Mouse (Mus musculus) stomach, postnatal 0 days (tissue): Measurements from ENCODE around the gene Cdc7. TPM values are rescaled to one million over a fixed set of nuclear protein-coding genes. Genes with fewer than 3 reads are reported as not detected.

Source experiments
- ATAC-seq: fragments of 200-750 bp; cut with Nextera tagmentation; 2 replicates; pipeline ENCODE4 v1.8.0; 2017; ENCODE audit not compliant: low FRiP score, low TSS enrichment
- DNase-seq: peaks from one replicate; pipeline ENCODE4 v3.0.0-alpha.2; 2016; ENCODE audit warnings: low spot score
- H3K27ac ChIP-seq: fragments of 300-500 bp; sonication (generic); replicated peaks from 2 replicates; pipeline ENCODE4 v1.5.1; 2014; ENCODE audit warnings: mild to moderate bottlenecking, control low read depth
- H3K27me3 ChIP-seq: fragments of 300-500 bp; sonication (generic); 2 replicates; pipeline ENCODE4 v1.6.1; 2014; ENCODE audit warnings: low read length; ENCODE audit not compliant: control insufficient read depth, insufficient read depth
- H3K36me3 ChIP-seq: fragments of 300-500 bp; sonication (generic); 2 replicates; pipeline ENCODE4 v1.6.1; 2014; ENCODE audit warnings: low read length, mixed read lengths; ENCODE audit not compliant: control insufficient read depth, insufficient read depth
- H3K4me1 ChIP-seq: fragments of 300-500 bp; sonication (generic); replicated peaks from 2 replicates; pipeline ENCODE4 v1.6.1; 2014; ENCODE audit warnings: antibody characterized with exemption; ENCODE audit not compliant: control insufficient read depth, insufficient read depth
- H3K4me2 ChIP-seq: fragments of 300-500 bp; sonication (generic); replicated peaks from 2 replicates; pipeline ENCODE4 v1.6.1; 2014; ENCODE audit warnings: low read depth, mild to moderate bottlenecking, control low read depth, moderate library complexity
- H3K4me3 ChIP-seq: fragments of 300-500 bp; sonication (generic); 2 replicates; pipeline ENCODE4 v1.5.1; 2014; ENCODE audit warnings: low read depth, low read length, control low read depth
- H3K9ac ChIP-seq: fragments of 300-500 bp; sonication (generic); 2 replicates; pipeline ENCODE4 v1.6.1; 2014; ENCODE audit warnings: mild to moderate bottlenecking, low read length, control low read depth, mixed read lengths
- H3K9me3 ChIP-seq: fragments of 300-500 bp; sonication (generic); 2 replicates; pipeline ENCODE4 v1.6.1; 2016; ENCODE audit warnings: low read length; ENCODE audit not compliant: control insufficient read depth
- CTCF ChIP-seq: IDR thresholded peaks from 2 replicates; pipeline ENCODE4 v1.5.1; 2016; ENCODE audit warnings: antibody characterized with exemption, low read depth, mild to moderate bottlenecking, moderate library complexity
- EP300 ChIP-seq: optimal IDR thresholded peaks from 2 replicates; pipeline ENCODE3; 2016; ENCODE audit warnings: antibody characterized with exemption
- WGBS: fragments of 180-500 bp; shearing (Covaris S2); extraction: QIAGEN DNeasy Blood & Tissue Kit; methylation state at CpG from one replicate; pipeline ENCODE4 v1.1.7; 2014; 5-methylcytosine and 5-hydroxymethylcytosine counted together
- polyA plus RNA-seq: library from polyadenylated mRNA; unstranded; fragments of >200 nt; fragmentation: Nextera tagmentation; extraction: Ambion mirVana; gene quantifications from 2 replicates; pipeline ENCODE4 v1.2.1, GENCODE M21; 2015

Cdc7 gene
- polyA plus RNA-seq, 1 experiment from 2014 or later: 8.0 TPM

- ATAC-seq (no peak), DNase-seq (peak; percentile 0)
- Histone ChIP-seq H3K27ac (no peak overlapping the region), H3K4me3 (no peak overlapping the region), H3K9ac (no peak overlapping the region), H3K27me3 (no peaks in the 10 kb centered on the region), H3K9me3 (no peaks in the 10 kb centered on the region), H3K36me3 (no peaks in the 10 kb centered on the region), H3K4me2 (no peak overlapping the region), H3K4me1 (peaks cover 2% of the 10 kb centered on the region; the same call in 1 of the 2 replicates)
- TF ChIP-seq EP300 (no peak), CTCF (no peak)
- 96% methylated on average over 3 of the region's 3 CpGs for WGBS
Observed at GRCm38 (mm10) chr5:107009721-107010120, 45.6 kb downstream of the Cdc7 start.

DNA sequence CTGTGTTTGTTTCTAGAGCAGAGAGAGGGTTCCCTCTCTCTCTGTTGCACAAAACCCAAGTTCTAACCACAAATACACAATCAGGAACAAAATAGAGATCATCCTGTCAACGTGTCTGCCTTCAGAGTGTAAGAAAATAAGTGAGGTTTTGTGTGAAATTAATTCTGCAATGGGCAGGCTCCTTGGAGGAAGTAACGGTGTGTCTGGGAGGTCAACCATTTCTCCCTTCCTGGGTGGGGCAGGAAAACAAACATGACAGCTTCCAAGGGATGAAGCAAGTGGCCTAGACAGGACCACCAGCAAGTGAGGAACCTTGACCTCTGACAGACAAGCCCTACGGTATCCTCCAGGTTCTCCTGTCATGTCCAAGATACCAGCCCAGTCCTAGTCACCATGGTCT lies 46.2 kb downstream of the Cdc7 start:
- TF ChIP-seq EP300 (no peak), CTCF (no peak)
- WGBS: 82% methylated on average over 3 of the region's 3 CpGs
- H3K9ac ChIP-seq: no peak overlapping the region
- ATAC-seq (no peak), DNase-seq (peak; percentile 7)
- H3K36me3 ChIP-seq: no peaks in the 10 kb centered on the region
- no peaks in the 10 kb centered on the region for H3K27me3 ChIP-seq
- H3K9me3 ChIP-seq: no peaks in the 10 kb centered on the region
- no peak overlapping the region for H3K27ac ChIP-seq
- peaks cover 6% of the 10 kb centered on the region; the same call in 1 of the 2 replicates for H3K4me1 ChIP-seq
- no peak overlapping the region for H3K4me2 ChIP-seq
- no peak overlapping the region for H3K4me3 ChIP-seq

DNA sequence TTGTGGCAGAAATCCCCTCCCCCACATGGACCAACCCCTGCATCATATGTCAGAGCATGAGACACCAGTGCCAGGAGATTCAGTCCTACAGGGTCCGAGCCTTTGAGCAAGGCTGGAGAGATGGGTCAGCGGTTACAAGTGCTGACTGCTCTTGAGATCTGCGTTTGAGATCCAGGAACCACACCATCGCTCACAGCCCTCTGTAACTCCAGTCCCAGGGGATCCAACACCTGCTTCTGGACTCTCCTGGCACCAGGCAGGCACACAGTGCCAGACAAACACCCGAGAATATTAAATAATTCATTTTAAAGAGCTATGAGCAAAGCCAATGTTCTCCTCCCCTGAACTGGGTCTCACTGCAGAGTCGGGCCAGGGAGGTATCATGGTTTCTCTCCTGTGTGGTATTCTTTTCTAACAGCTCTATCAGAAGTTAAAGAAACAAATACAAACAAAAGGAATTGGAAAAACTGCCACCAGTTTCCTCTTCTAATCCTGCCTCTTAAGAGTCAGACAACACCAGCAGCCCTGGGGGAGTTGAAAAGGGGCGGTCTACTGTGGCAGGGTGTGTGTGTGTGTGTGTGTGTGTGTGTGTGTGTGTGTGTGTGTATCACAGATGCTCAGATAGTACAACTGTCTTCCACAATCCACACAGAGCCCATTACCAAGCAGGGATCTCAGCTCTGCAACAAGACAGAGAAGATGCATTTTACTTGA lies 47.4 kb downstream of the Cdc7 start:
- no peaks in the 10 kb centered on the region for H3K9me3 ChIP-seq
- H3K27me3 ChIP-seq: no peaks in the 10 kb centered on the region
- TF ChIP-seq EP300: no peak
- TF ChIP-seq CTCF: no peak
- no peak overlapping the region for H3K9ac ChIP-seq
- 59% methylated on average over 7 of the region's 7 CpGs for WGBS
- peak; percentile 13 for DNase-seq
- H3K4me2 ChIP-seq: no peak overlapping the region
- no peaks in the 10 kb centered on the region for H3K36me3 ChIP-seq
- no peak overlapping the region; the same call in 1 of the 2 replicates for H3K27ac ChIP-seq
- H3K4me3 ChIP-seq: no peak overlapping the region
- 0 out of 2 replicates have a peak, but pooled peaks have one; percentile 18 for ATAC-seq
- peaks cover 9% of the 10 kb centered on the region for H3K4me1 ChIP-seq

DNA sequence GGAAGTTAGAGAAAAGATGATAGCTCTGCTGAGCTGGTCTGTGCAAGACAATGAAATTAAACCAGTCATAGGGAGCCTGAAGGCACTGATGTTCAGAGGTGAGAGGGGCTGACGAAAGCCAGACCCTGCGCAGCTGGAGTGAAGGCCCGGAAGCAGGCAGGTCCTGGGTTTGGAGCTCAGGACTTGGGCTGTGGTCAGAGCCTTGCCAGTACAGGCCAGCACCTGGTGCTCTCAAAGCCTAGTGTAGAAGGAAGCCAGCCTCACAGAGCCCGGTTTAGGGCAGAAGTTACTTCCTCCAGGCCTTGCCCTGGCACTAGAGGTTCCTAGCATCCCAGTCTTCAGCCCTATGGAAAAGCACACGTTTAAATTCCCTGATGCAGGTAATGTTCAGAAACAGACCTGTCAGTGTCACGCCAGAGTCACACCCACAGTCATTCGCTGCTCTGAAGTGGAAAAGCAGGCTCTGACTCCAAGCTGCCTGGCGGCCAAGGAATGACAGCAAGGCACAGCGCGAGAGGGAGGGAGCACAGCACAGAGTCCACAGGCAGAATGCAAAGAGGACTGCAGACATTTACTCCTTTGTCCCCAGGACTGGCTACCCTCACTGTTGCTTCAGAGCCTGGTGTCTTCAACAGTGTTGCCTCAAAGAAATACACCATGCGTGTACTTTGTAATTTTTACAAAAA lies 48.1 kb downstream of the Cdc7 start:
- no peaks in the 10 kb centered on the region for H3K27me3 ChIP-seq
- DNase-seq (peak; percentile 46), ATAC-seq (peak; percentile 46; the same call in 1 of the 2 replicates)
- TF ChIP-seq EP300 (no peak), CTCF (0 out of 2 replicates have a peak, but pooled peaks have one; percentile 2)
- peaks cover 9% of the 10 kb centered on the region for H3K4me1 ChIP-seq
- no peak overlapping the region for H3K4me3 ChIP-seq
- no peaks in the 10 kb centered on the region for H3K9me3 ChIP-seq
- WGBS: 45% methylated on average over 11 of the region's 11 CpGs
- no peaks in the 10 kb centered on the region for H3K36me3 ChIP-seq
- H3K9ac ChIP-seq: no peak overlapping the region
- no peak overlapping the region for H3K4me2 ChIP-seq
- H3K27ac ChIP-seq: peak overlapping the region; percentile 49; the same call in 1 of the 2 replicates

- no peaks in the 10 kb centered on the region for H3K27me3 ChIP-seq
- H3K27ac ChIP-seq: no peak overlapping the region
- DNase-seq (peak; percentile 9), ATAC-seq (no peak)
- no peak overlapping the region for H3K9ac ChIP-seq
- H3K36me3 ChIP-seq: no peaks in the 10 kb centered on the region
- no peak overlapping the region for H3K4me3 ChIP-seq
- H3K9me3 ChIP-seq: no peaks in the 10 kb centered on the region
- peaks cover 9% of the 10 kb centered on the region for H3K4me1 ChIP-seq
- TF ChIP-seq EP300 (no peak), CTCF (no peak)
- WGBS: 64% methylated on average over 2 of the region's 2 CpGs
- H3K4me2 ChIP-seq: no peak overlapping the region
Observed at GRCm38 (mm10) chr5:107013393-107013792, 49.3 kb downstream of the Cdc7 start.

DNA sequence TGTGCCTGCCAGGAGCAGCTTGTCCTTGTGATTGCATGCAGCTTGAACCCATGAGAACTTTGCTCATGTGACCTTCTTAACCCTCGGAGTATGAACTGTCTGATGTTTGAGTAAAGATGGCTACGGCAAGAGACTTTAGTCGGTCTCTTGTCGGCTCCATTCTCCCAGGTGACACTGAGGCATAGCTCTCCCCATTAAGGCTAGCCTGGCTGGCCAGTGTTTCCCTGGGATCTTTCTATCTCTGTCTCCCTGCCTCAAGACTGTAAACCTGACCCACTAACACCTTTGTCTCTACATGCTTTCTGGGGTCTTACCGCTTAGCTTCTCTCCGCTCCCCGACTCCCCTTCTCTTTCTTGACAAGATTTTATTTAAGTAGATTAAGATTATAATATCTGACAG lies 50.0 kb downstream of the Cdc7 start:
- Histone ChIP-seq H3K4me2 (no peak overlapping the region), H3K9ac (no peak overlapping the region), H3K4me1 (peaks cover 9% of the 10 kb centered on the region), H3K27me3 (no peaks in the 10 kb centered on the region), H3K9me3 (no peaks in the 10 kb centered on the region), H3K27ac (no peak overlapping the region), H3K36me3 (no peaks in the 10 kb centered on the region), H3K4me3 (no peak overlapping the region)
- DNase-seq (peak; percentile 9), ATAC-seq (no peak)
- TF ChIP-seq CTCF (no peak), EP300 (no peak)
- 63% methylated on average over 7 of the region's 7 CpGs for WGBS
